Comparison of ENCODE assay signal across 27 mouse cellular contexts in genomic region chr15:27623286-27623685, GRCm38 (mm10). TPM values are rescaled to one million over a fixed set of nuclear protein-coding genes. Genes with fewer than 3 reads are reported as not detected.
DNase-seq lines count a peak whose midpoint lies in the region; ATAC-seq and TF ChIP-seq lines count a peak whose summit lies in the region.
"Had no signal": no experiment of that assay in that cellular context is flagged by ENCODE, and none has a peak within 500 bp of the region (broad histone marks: within the 10 kb centered on the region; RNA-seq: fewer than 3 reads in every experiment).

No protein-coding gene starts in this region.

- no peaks in the 10 kb centered on the region for H3K9me3 ChIP-seq in kidney, postnatal 0 days (replicated peaks; ENCODE audit: low read length)
- H3K9me3 ChIP-seq in lung, postnatal 0 days (ENCODE audit: low read length): no peaks in the 10 kb centered on the region
- H3K9me3 ChIP-seq: embryonic facial prominence, embryonic 10.5 days; embryonic facial prominence, embryonic 13.5 days; forebrain, embryonic 12.5 days; forebrain, embryonic 15.5 days; hindbrain, embryonic 10.5 days; hindbrain, embryonic 13.5 days; intestine, embryonic 15.5 days had no signal

- 81% methylated on average over 6 of the region's 6 CpGs for WGBS in kidney, postnatal 0 days
- WGBS in lung, postnatal 0 days: 64% methylated on average over 6 of the region's 6 CpGs

- no peaks in the 10 kb centered on the region for H3K27me3 ChIP-seq in kidney, postnatal 0 days (ENCODE audit: insufficient read depth, low read length)
- H3K27me3 ChIP-seq in lung, postnatal 0 days (replicated peaks; ENCODE audit: insufficient read depth, low read length): no peaks in the 10 kb centered on the region
- H3K27me3 ChIP-seq: embryonic facial prominence, embryonic 13.5 days; forebrain, embryonic 12.5 days; forebrain, embryonic 15.5 days; hindbrain, embryonic 13.5 days; intestine, embryonic 15.5 days had no signal

- 0 out of 2 replicates have a peak, but pooled peaks cover 20% of the 10 kb centered on the region for H3K36me3 ChIP-seq in kidney, postnatal 0 days (ENCODE audit: insufficient read depth, low read length)
- no peaks in the 10 kb centered on the region for H3K36me3 ChIP-seq in lung, postnatal 0 days (ENCODE audit: insufficient read depth, low read length)

- TF ChIP-seq EP300 in lung, postnatal 0 days (IDR thresholded peaks at IDR 0.05): no peak

- intact Hi-C loops in gastrocnemius, adult 2 months (cut with DNase I): no loop called here
- intact Hi-C loops in gastrocnemius, postnatal 36 days (cut with DNase I): no loop called here

- no peak overlapping the region for H3K4me3 ChIP-seq in gastrocnemius, adult 2 months
- no peak overlapping the region for H3K4me3 ChIP-seq in kidney, postnatal 0 days (replicated peaks; ENCODE audit: low read depth, low read length)
- H3K4me3 ChIP-seq in lung, postnatal 0 days (ENCODE audit: low read depth, low read length): no peak overlapping the region
- H3K4me3 ChIP-seq: embryonic facial prominence, embryonic 10.5 days; embryonic facial prominence, embryonic 13.5 days; erythroblast, embryonic 14.5 days; forebrain, embryonic 12.5 days; forebrain, embryonic 15.5 days; hindbrain, embryonic 10.5 days; hindbrain, embryonic 13.5 days; intestine, embryonic 15.5 days had no signal

- H3K27ac ChIP-seq in gastrocnemius, adult 2 months: peak overlapping the region; percentile 84; the same call in 1 of the 2 replicates
- H3K27ac ChIP-seq in kidney, postnatal 0 days: no peak overlapping the region
- H3K27ac ChIP-seq in lung, postnatal 0 days (ENCODE audit: low read length): no peak overlapping the region
- H3K27ac ChIP-seq: embryonic facial prominence, embryonic 10.5 days; embryonic facial prominence, embryonic 13.5 days; forebrain, embryonic 12.5 days; forebrain, embryonic 15.5 days; hindbrain, embryonic 10.5 days; hindbrain, embryonic 13.5 days; intestine, embryonic 15.5 days had no signal

- TF ChIP-seq CTCF in gastrocnemius, adult 2 months (IDR thresholded peaks at IDR 0.05): no peak
- TF ChIP-seq CTCF in kidney, postnatal 0 days (IDR thresholded peaks at IDR 0.05; ENCODE audit: low read depth): no peak
- TF ChIP-seq CTCF in lung, postnatal 0 days (IDR thresholded peaks at IDR 0.05): no peak

- H3K9ac ChIP-seq in kidney, postnatal 0 days (ENCODE audit: low read depth, low read length): no peak overlapping the region
- H3K9ac ChIP-seq in lung, postnatal 0 days (replicated peaks; ENCODE audit: low read depth): no peak overlapping the region
- H3K9ac ChIP-seq: embryonic facial prominence, embryonic 13.5 days; forebrain, embryonic 12.5 days; forebrain, embryonic 15.5 days; hindbrain, embryonic 13.5 days; intestine, embryonic 15.5 days had no signal

- no peak overlapping the region for H3K4me2 ChIP-seq in kidney, postnatal 0 days (ENCODE audit: low read length)
- H3K4me2 ChIP-seq in lung, postnatal 0 days (replicated peaks; ENCODE audit: low read depth, low read length): no peak overlapping the region
- H3K4me2 ChIP-seq: embryonic facial prominence, embryonic 13.5 days; forebrain, embryonic 12.5 days; forebrain, embryonic 15.5 days; heart, embryonic 11.5 days; hindbrain, embryonic 13.5 days; intestine, embryonic 15.5 days had no signal

- DNase-seq in adrenal gland, adult 2 months: peak; percentile 33
- DNase-seq in adrenal gland, adult 8-10 months: no peak
- DNase-seq in gastrocnemius, adult 2 months: no peak
- no peak for DNase-seq in gastrocnemius, postnatal 36 days
- peak; percentile 15 for DNase-seq in kidney, postnatal 0 days (ENCODE audit: low spot score)
- no peak for DNase-seq in kidney, adult 9 months
- peak; percentile 25 for DNase-seq in lung, postnatal 0 days (ENCODE audit: low spot score)
- no peak for DNase-seq in lung, postnatal 4 days
- DNase-seq: cerebellum, adult 11-12 months; cerebellum, adult 8-10 months; cerebellum, postnatal 10 days; cerebellum, postnatal 36 days; embryo, embryonic 11 days; gastrocnemius, postnatal 10 days; heart, postnatal 10 days; heart, postnatal 36 days had no signal

- no peaks in the 10 kb centered on the region; the same call in 1 of the 2 replicates for H3K4me1 ChIP-seq in kidney, postnatal 0 days (replicated peaks; ENCODE audit: insufficient read depth, low read length)
- peaks cover 8% of the 10 kb centered on the region; the same call in 1 of the 2 replicates for H3K4me1 ChIP-seq in lung, postnatal 0 days (ENCODE audit: insufficient read depth, low read depth, low read length)
- H3K4me1 ChIP-seq: embryonic facial prominence, embryonic 10.5 days; forebrain, embryonic 15.5 days; hindbrain, embryonic 10.5 days; intestine, embryonic 15.5 days had no signal

- no peak for ATAC-seq in kidney, postnatal 0 days (replicated peaks; ENCODE audit: low FRiP score, low read depth)
- ATAC-seq in lung, postnatal 0 days: no peak
- ATAC-seq: activated CD4-positive, CD25-positive, alpha-beta regulatory T cell, adult 4 months; forebrain, embryonic 15.5 days; hindbrain, embryonic 16.5 days; intestine, embryonic 15.5 days had no signal

RNA-seq across cellular contexts. Expression of gene Otulin, which starts 7.2 kb away (rescaled TPM):
- total RNA-seq in adrenal gland, adult 2 months (2021): 10 to 100 TPM; 34.7 to 38.7 TPM
- 19.4 and 31.2 TPM in 2 replicates for polyA plus RNA-seq in adrenal gland, adult 2 months (2012; rRNA removed)
- total RNA-seq in adrenal gland, adult 8-10 months (2022): 10 to 100 TPM; 37.2 to 42.8 (median 40.0) TPM
- total RNA-seq in gastrocnemius, adult 2 months (2021): 10 to 100 TPM; 16.2 to 20.7 TPM
- 10 to 100 TPM; 17.7 to 20.7 TPM for total RNA-seq in gastrocnemius, postnatal 36 days (2021)
- polyA plus RNA-seq in kidney, postnatal 0 days (2015; fragmentation: Nextera tagmentation; extraction: Ambion mirVana): 37.6 and 41.1 TPM in 2 replicates
- 26.2 and 29.4 TPM in 2 replicates for polyA plus RNA-seq in lung, postnatal 0 days (2015; fragmentation: Nextera tagmentation; extraction: Ambion mirVana)

RNA-seq across cellular contexts. Expression of gene Otulinl, which starts 58.1 kb away (rescaled TPM):
- total RNA-seq in adrenal gland, adult 2 months (2021): 1 to 10 TPM; 4.4 to 5.0 TPM
- polyA plus RNA-seq in adrenal gland, adult 2 months (2012; rRNA removed): 1.2 and 1.5 TPM in 2 replicates
- 10 to 100 TPM in 1 of 4 experiments, 1 to 10 TPM in 3; 4.5 to 14.4 (median 7.6) TPM for total RNA-seq in adrenal gland, adult 8-10 months (2022)
- under 1 TPM; 0.43 to 0.61 TPM for total RNA-seq in gastrocnemius, adult 2 months (2021)
- 1 to 10 TPM in 1 of 2 experiments, under 1 TPM in 1; 0.91 to 1.4 TPM for total RNA-seq in gastrocnemius, postnatal 36 days (2021)
- 27.2 and 28.4 TPM in 2 replicates for polyA plus RNA-seq in kidney, postnatal 0 days (2015; fragmentation: Nextera tagmentation; extraction: Ambion mirVana)
- polyA plus RNA-seq in lung, postnatal 0 days (2015; fragmentation: Nextera tagmentation; extraction: Ambion mirVana): 38.9 and 58.5 TPM in 2 replicates

Comparison
In these comparisons a context has a peak if more than half of its experiments do, and no peak if none do; other contexts are left out.
1. DNase-seq: peak in adrenal gland, adult 2 months (single experiment), kidney, postnatal 0 days (single experiment) and lung, postnatal 0 days (single experiment); none in adrenal gland, adult 8-10 months (single experiment), gastrocnemius, adult 2 months (single experiment), gastrocnemius, postnatal 36 days (0 of 2), kidney, adult 9 months (single experiment) and lung, postnatal 4 days (0 of 2).